Mouse (Mus musculus) thymus, adult 2 months (tissue): Measurements from ENCODE around the gene Itpripl1. TPM values are rescaled to one million over a fixed set of nuclear protein-coding genes. Genes with fewer than 3 reads are reported as not detected.
A peak's percentile ranks its signal among the peaks of the same experiment; 100 is the strongest.

Experiments
- DNase-seq: peaks from one replicate; pipeline ENCODE4 v3.0.0; 2021
- H3K27ac ChIP-seq: fragments of 200-500 bp; 2 replicates; pipeline ENCODE4 v1.5.1; 2012; ENCODE audit warnings: low read length, control low read depth; ENCODE audit not compliant: control insufficient read depth, insufficient read depth
- H3K27me3 ChIP-seq: fragments of 200-500 bp; 2 replicates; pipeline ENCODE4 v1.6.1; 2012; ENCODE audit warnings: mild to moderate bottlenecking, low read length, moderate library complexity, mixed read lengths; ENCODE audit not compliant: control insufficient read depth, insufficient read depth
- H3K36me3 ChIP-seq: fragments of 200-500 bp; 2 replicates; pipeline ENCODE4 v1.6.1; 2012; ENCODE audit warnings: mild to moderate bottlenecking, low read length, moderate library complexity; ENCODE audit not compliant: control insufficient read depth, insufficient read depth
- H3K4me1 ChIP-seq: fragments of 200-500 bp; replicated peaks from 2 replicates; pipeline ENCODE4 v1.6.1; 2012; ENCODE audit warnings: low read length; ENCODE audit not compliant: control insufficient read depth, insufficient read depth
- H3K4me3 ChIP-seq: fragments of 200-500 bp; 2 replicates; pipeline ENCODE4 v1.5.1; 2012; ENCODE audit warnings: mild to moderate bottlenecking, low read length, control low read depth, moderate library complexity; ENCODE audit not compliant: control insufficient read depth, insufficient read depth
- CTCF ChIP-seq: fragments of 200-500 bp; IDR thresholded peaks from 2 replicates; pipeline ENCODE4 v1.5.1; 2012; ENCODE audit warnings: mild to moderate bottlenecking, control low read depth, low read length, moderate library complexity, borderline replicate concordance; ENCODE audit not compliant: control insufficient read depth, poor library complexity, insufficient read depth; ENCODE audit errors: extremely low read depth
- POLR2A ChIP-seq: fragments of 200-500 bp; IDR thresholded peaks from 2 replicates; pipeline ENCODE4 v1.6.1; 2012; ENCODE audit warnings: mild to moderate bottlenecking, low read length, control low read depth, moderate library complexity; ENCODE audit not compliant: control insufficient read depth, poor library complexity, insufficient read depth; ENCODE audit errors: extremely low read depth
- WGBS: fragments of 180-500 bp; shearing (Covaris S2); methylation state at CpG from one replicate; pipeline ENCODE4 v1.1.7; 2018; 5-methylcytosine and 5-hydroxymethylcytosine counted together
- polyA plus RNA-seq: library from polyadenylated mRNA; depleted of rRNA; stranded (reverse); fragments of >200 nt; gene quantifications from 2 replicates; pipeline ENCODE4 v1.2.3, GENCODE M21; 2012

The Itpripl1 gene
- polyA plus RNA-seq, 1 experiment: 24.6 TPM

DNA sequence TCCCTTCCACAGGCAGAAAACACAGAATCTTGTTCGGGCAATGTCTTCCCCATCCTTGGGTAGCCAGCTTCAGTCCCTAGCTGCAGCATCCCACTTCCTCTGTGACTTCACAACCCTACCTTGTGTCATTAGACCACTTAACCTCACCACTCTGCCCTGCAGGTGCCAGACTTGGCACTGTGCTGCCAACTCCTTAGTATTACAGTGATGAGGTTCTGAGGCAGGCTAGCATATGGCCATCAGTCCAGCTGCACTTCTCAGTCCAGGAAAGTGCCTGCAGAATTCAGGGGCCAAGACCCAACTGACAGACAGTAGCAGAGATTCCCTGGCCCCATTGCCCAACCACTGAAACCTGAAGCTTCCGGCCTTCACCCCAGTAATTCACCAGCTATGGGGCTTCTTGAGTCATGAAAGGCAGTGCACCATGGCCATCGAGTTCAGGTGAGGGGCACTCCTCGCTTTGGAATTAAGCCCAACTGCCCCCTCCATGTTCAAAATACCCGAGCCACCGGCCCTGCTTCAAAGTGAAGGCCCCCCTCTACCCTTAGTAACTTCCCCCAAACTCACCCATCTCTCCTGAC is 575 bp downstream of the Itpripl1 start:
- WGBS: 3% methylated on average over 6 of the region's 6 CpGs
- Histone ChIP-seq H3K4me1 (peaks cover 15% of the 10 kb centered on the region), H3K27me3 (no peaks in the 10 kb centered on the region), H3K27ac (peak overlapping the region; percentile 22; the same call in 1 of the 2 replicates), H3K4me3 (peak overlapping the region; percentile 98), H3K36me3 (no peaks in the 10 kb centered on the region; the same call in 1 of the 2 replicates)
- TF ChIP-seq POLR2A: peak; percentile 9; the same call in 1 of the 2 replicates
- no peak for TF ChIP-seq CTCF
- peak; percentile 20 for DNase-seq

DNA sequence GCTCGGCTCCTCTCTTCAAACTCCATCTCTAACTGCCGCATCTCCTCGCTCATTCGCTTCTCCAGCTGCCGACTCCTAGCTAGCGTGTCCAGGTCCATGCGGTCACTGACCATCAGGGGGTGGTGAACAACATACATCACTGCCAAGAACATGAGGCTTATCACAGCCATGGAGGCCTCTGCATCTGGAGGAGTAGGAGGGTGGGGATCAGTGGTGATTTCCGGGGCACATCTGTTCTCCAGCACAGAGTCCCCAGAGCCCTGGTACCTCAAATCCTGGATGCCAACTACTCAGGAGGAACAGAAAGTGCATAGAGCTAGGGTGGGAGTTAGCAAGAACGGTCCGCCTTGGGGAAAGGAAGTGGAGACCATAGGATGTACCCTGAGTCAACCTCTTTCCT is 1.2 kb downstream of the Itpripl1 start:
- 79% methylated on average over 10 of the region's 10 CpGs for WGBS
- Histone ChIP-seq H3K27ac (no peak overlapping the region), H3K4me1 (peaks cover 15% of the 10 kb centered on the region), H3K36me3 (no peaks in the 10 kb centered on the region; the same call in 1 of the 2 replicates), H3K27me3 (no peaks in the 10 kb centered on the region), H3K4me3 (no peak overlapping the region)
- DNase-seq: no peak
- no peak for TF ChIP-seq POLR2A
- no peak for TF ChIP-seq CTCF

DNA sequence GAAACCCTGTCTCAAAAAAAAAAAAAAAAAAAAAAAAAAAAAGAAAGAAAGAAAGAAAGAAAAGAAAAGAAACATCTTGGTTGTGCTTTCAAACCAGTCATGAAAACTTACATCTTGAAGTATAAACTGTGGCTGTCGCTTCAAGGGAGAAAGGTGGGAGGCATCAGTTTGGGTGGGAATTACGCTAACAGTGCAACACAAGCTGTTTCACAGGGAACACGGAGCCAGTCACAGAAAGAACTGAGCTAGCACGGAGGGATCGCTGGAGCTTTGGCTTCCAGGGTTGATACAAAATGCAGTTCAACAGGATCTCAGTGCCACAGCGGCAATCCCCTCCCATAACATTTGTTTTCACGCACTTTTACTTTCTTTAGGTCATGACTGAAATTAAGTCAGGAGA is 3.2 kb downstream of the Itpripl1 start:
- Histone ChIP-seq H3K36me3 (no peaks in the 10 kb centered on the region; the same call in 1 of the 2 replicates), H3K27ac (no peak overlapping the region), H3K27me3 (no peaks in the 10 kb centered on the region), H3K4me1 (peaks cover 17% of the 10 kb centered on the region), H3K4me3 (no peak overlapping the region)
- over 99% methylated on average over 7 of the region's 7 CpGs for WGBS
- DNase-seq: no peak
- TF ChIP-seq POLR2A: no peak
- TF ChIP-seq CTCF: no peak

DNA sequence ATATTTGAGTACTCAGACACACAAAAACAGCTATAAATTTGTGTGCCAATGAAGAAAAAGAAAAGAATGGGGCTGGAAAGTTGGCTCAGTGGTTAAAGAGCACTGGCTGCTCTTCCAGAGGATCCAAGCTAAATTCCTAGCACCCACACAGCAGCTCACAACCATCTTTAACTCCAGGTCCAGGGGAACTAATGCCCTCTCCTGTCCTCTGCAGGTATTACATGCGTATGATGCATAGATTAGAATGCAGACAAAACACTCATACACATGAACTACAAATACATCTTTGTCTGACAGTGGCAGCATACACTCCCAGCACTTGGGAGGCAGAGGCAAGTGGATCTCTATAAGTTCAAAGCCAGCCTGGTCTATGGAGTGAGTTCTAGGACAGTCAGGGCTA is 3.6 kb downstream of the Itpripl1 start:
- no peak overlapping the region for H3K4me3 ChIP-seq
- TF ChIP-seq POLR2A (no peak), CTCF (no peak)
- no peak overlapping the region for H3K27ac ChIP-seq
- DNase-seq: no peak
- no peaks in the 10 kb centered on the region; the same call in 1 of the 2 replicates for H3K36me3 ChIP-seq
- H3K27me3 ChIP-seq: no peaks in the 10 kb centered on the region
- WGBS: 100% methylated on average over 1 of the region's 1 CpGs
- H3K4me1 ChIP-seq: peaks cover 17% of the 10 kb centered on the region

DNA sequence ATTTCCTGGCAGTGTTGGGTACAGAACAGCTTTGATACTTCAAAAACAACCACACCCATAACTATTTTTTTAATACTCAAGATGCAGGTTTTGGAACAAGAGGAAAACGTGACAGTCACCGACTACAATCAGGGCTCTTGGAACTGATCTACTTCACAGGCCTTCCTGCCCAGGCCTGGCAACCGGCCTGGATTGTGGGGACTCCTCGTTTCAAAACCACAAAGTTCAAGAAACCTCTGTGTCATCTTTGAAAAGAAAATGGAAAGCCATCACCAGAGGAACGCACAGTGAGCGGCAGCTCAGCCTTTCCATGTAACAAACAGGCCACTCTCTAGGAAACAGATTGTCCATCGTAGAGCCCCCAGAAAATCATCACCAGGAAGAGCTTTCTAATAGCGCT is 4.1 kb downstream of the Itpripl1 start:
- Histone ChIP-seq H3K4me1 (peaks cover 17% of the 10 kb centered on the region), H3K4me3 (no peak overlapping the region), H3K27ac (no peak overlapping the region), H3K36me3 (no peaks in the 10 kb centered on the region; the same call in 1 of the 2 replicates), H3K27me3 (no peaks in the 10 kb centered on the region)
- 40% methylated on average over 8 of the region's 8 CpGs for WGBS
- no peak for DNase-seq
- no peak for TF ChIP-seq CTCF
- TF ChIP-seq POLR2A: no peak

DNA sequence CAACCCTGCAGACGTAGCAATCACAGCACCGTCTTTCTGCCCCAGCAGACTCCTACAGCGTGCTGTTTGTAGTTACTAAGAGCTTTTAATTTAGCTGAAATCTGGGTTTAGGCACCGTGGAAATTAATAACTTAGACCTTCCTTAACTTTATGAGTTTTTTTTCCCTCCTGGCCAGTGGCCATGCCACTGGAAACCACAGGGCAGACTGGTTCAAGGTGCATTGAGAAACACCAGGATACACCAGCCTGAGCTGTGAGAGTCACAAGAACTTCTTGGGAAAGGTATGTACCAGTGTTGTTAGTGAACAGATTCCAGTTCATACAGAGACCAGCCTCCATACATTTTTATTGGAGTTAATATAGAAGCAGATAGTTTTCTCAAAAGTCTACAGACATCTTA is 4.8 kb downstream of the Itpripl1 start:
- Histone ChIP-seq H3K36me3 (no peaks in the 10 kb centered on the region; the same call in 1 of the 2 replicates), H3K4me1 (peaks cover 16% of the 10 kb centered on the region), H3K27ac (no peak overlapping the region), H3K4me3 (no peak overlapping the region), H3K27me3 (no peaks in the 10 kb centered on the region)
- DNase-seq: no peak
- whole genome bisulfite sequencing: 94% methylated on average over 4 of the region's 4 CpGs
- TF ChIP-seq CTCF (no peak), POLR2A (no peak)
